In the genomic region with DNA sequence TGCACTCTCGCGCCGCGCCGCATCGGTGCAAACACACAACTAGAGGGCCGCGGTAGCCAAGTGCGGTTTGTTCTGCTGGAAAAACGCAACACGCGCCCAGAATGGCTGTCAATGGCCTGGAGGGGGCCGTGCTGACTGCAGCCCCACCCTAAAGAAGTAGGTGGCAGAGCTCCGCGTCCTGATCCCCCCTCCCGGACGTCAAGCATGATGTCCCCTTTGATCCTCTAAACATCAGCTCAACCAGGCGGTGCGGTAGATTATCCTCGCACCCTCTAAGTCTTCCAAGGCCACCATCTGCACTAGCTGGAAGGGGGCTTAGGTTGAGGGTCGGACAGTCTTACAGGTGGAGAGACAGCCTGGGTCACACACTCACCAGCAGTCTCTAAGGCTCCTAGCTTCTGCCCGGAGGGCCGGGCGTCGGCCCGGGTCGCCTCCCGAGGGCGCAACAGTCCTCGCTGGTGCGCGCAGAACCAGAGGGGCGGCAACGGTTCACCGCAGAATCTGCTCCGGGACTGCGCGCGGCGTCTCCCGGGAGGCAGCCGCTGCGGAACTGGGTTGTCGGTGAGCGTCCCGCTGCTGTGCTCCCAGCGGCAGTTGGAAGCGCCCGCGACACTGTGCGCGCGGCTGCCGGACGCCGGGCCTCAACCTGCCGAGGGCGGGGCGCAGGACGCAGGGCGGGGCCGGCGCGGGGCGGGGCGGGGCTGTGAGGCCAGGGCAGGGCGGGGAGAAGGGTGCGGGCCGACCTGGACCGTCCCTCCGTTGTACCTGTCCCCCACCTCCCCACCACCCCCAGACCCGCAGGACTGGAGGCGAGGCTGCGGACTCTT, we compare ENCODE assay signal across 8 mouse cellular contexts. TPM values are rescaled to one million over a fixed set of nuclear protein-coding genes. Genes with fewer than 3 reads are reported as not detected.
DNase-seq lines count a peak whose midpoint lies in the region; ATAC-seq and TF ChIP-seq lines count a peak whose summit lies in the region.

A gene (minus strand): TSS at position 648 of the 827 bp plus-strand sequence.

- no peaks in the 10 kb centered on the region for H3K9me3 ChIP-seq in hindbrain, embryonic 15.5 days
- no peaks in the 10 kb centered on the region for H3K9me3 ChIP-seq in megakaryocyte, embryonic 14.5 days

- WGBS in hindbrain, embryonic 15.5 days = under 1% methylated on average over 64 of the region's 74 CpGs

- intact Hi-C loops in gastrocnemius, adult 2 months (cut with DNase I) = loop anchor here (1.0 to 10.0 kb wide), 4 partner anchors 20 to 240 kb away; no protein-coding TSS in a partner anchor
- intact Hi-C loops in left cerebral cortex, postnatal 10 days (cut with DNase I) = loop anchor here (5.0 to 10.0 kb wide), 3 partner anchors 210 to 240 kb away; no protein-coding TSS in a partner anchor

- H3K4me3 ChIP-seq in gastrocnemius, adult 2 months = peak within 1 kb of the TSS; percentile 89
- H3K4me3 ChIP-seq in hindbrain, embryonic 15.5 days = peak within 1 kb of the TSS; percentile 64
- peak within 1 kb of the TSS; percentile 92 for H3K4me3 ChIP-seq in megakaryocyte, embryonic 14.5 days (replicated peaks)

- peak within 1 kb of the TSS; percentile 97 for H3K27ac ChIP-seq in gastrocnemius, adult 2 months
- peak within 1 kb of the TSS; percentile 96 for H3K27ac ChIP-seq in hindbrain, embryonic 15.5 days (replicated peaks)

- TF ChIP-seq CTCF in gastrocnemius, adult 2 months (IDR thresholded peaks at IDR 0.05) = peak; percentile 28; the same call in 1 of the 2 replicates

- no peaks in the 10 kb centered on the region for H3K36me3 ChIP-seq in hindbrain, embryonic 15.5 days
- H3K36me3 ChIP-seq in megakaryocyte, embryonic 14.5 days (replicated peaks; ENCODE audit: low read length) = peaks cover 20% of the 10 kb centered on the region

- peak; percentile 67 for DNase-seq in ZHBTc4 (ENCODE audit: low read depth, low spot score)
- DNase-seq in cerebellum, postnatal 4 days (ENCODE audit: low spot score in 2 of 2) = peak; percentile 45 to 66
- peak; percentile 92 for DNase-seq in gastrocnemius, adult 2 months
- peak; percentile 49 to 84 for DNase-seq in left cerebral cortex, postnatal 10 days (ENCODE audit: extremely low spot score in 1 of 2, low spot score in 2 of 2)
- peak; percentile 65 to 66 for DNase-seq in right cerebral cortex, adult 2 months (ENCODE audit: low spot score in 2 of 2)
- peak; percentile 90 for DNase-seq in urinary bladder, adult 2 months (ENCODE audit: low spot score)

- H3K27me3 ChIP-seq in hindbrain, embryonic 15.5 days = no peaks in the 10 kb centered on the region
- peaks cover 8% of the 10 kb centered on the region for H3K27me3 ChIP-seq in megakaryocyte, embryonic 14.5 days (replicated peaks)

- ATAC-seq in hindbrain, embryonic 15.5 days (ENCODE audit: low FRiP score, low read depth) = peak; percentile 84

- H3K4me2 ChIP-seq in hindbrain, embryonic 15.5 days = peak within 1 kb of the TSS; percentile 81

- peaks cover 31% of the 10 kb centered on the region for H3K4me1 ChIP-seq in hindbrain, embryonic 15.5 days (replicated peaks)
- peaks cover 62% of the 10 kb centered on the region for H3K4me1 ChIP-seq in megakaryocyte, embryonic 14.5 days

- H3K9ac ChIP-seq in hindbrain, embryonic 15.5 days = peak within 1 kb of the TSS; percentile 73

RNA-seq across cellular contexts. Expression of the gene that starts here (rescaled TPM):
- total RNA-seq in gastrocnemius, adult 2 months (2021) = 10 to 100 TPM; 38.0 to 47.7 TPM
- 47.4 and 47.5 TPM in 2 replicates for polyA plus RNA-seq in hindbrain, embryonic 15.5 days (2015; fragmentation: Nextera tagmentation; extraction: Ambion mirVana)
- total RNA-seq in left cerebral cortex, postnatal 10 days (2021) = 10 to 100 TPM; 29.7 to 33.6 TPM
- polyA plus RNA-seq in megakaryocyte, embryonic 14.5 days (2012; ENCODE audit: insufficient read depth, low replicate concordance) = 0.99 and 5.5 TPM in 2 replicates
- 291 and 304 TPM in 2 replicates for polyA plus RNA-seq in urinary bladder, adult 2 months (2012; rRNA removed)

Comparison
In these comparisons a context has a peak if more than half of its experiments do, and no peak if none do; other contexts are left out.
1. Peak in every context shown above with its lines: DNase-seq, ATAC-seq, H3K4me3 ChIP-seq and H3K27ac ChIP-seq.